Mouse (Mus musculus): ENCODE measurements around the gene Sox5.

Sox5 gene

GRCm38 (mm10) chr6:143833986-143834385, 947.8 kb downstream of the Sox5 start:
- DNase-seq, result no peak

GRCm38 (mm10) chr6:143833182-143833558, 948.6 kb downstream of the Sox5 start:
- DNase-seq, result no peak

- DNase-seq, result no peak
Measured at GRCm38 (mm10) chr6:143832483-143833181, 949.1 kb downstream of the Sox5 start.

- DNase-seq, result no peak
Measured at GRCm38 (mm10) chr6:143831246-143831645, 950.5 kb downstream of the Sox5 start.

GRCm38 (mm10) chr6:143830131-143830530, 951.6 kb downstream of the Sox5 start:
- no peak for DNase-seq

GRCm38 (mm10) chr6:143826786-143827185, 955.0 kb downstream of the Sox5 start:
- DNase-seq, result no peak

GRCm38 (mm10) chr6:143825966-143826365, 955.8 kb downstream of the Sox5 start:
- no peak for DNase-seq

GRCm38 (mm10) chr6:143825086-143825485, 956.7 kb downstream of the Sox5 start:
- no peak for DNase-seq

GRCm38 (mm10) chr6:143788446-143788845, 993.3 kb downstream of the Sox5 start:
- no peak for DNase-seq

GRCm38 (mm10) chr6:143787360-143787759, 994.4 kb downstream of the Sox5 start:
- no peak for DNase-seq

GRCm38 (mm10) chr6:143785685-143786084, 996.1 kb downstream of the Sox5 start:
- no peak for DNase-seq
